Mouse (Mus musculus) right cerebral cortex, adult 18-20 months (tissue): ENCODE data around the gene Rnf182.

Experiments used
- DNase-seq: peaks from one replicate; pipeline ENCODE4 v3.0.0; 2022; ENCODE audit warnings: mixed read lengths

The Rnf182 gene

GRCm38 (mm10) chr13:43615577-43616254 is at the start of gene Rnf182:
Gene Rnf182, plus strand, starts transcription at chr13:43615710.
- DNase-seq: peak; percentile 84

GRCm38 (mm10) chr13:43566184-43566583 is 49.3 kb upstream of the Rnf182 start:
- no peak for DNase-seq

- DNase-seq: peak; percentile 50
Observed at GRCm38 (mm10) chr13:43567141-43567891, 48.2 kb upstream of the Rnf182 start.

- no peak for DNase-seq
Observed at GRCm38 (mm10) chr13:43573979-43574378, 41.5 kb upstream of the Rnf182 start.

- no peak for DNase-seq
Observed at GRCm38 (mm10) chr13:43575431-43575830, 40.1 kb upstream of the Rnf182 start.

- no peak for DNase-seq
Observed at GRCm38 (mm10) chr13:43577254-43577653, 38.3 kb upstream of the Rnf182 start.

GRCm38 (mm10) chr13:43577766-43578165 is 37.7 kb upstream of the Rnf182 start:
- no peak for DNase-seq

- peak; percentile 30 for DNase-seq
Observed at GRCm38 (mm10) chr13:43579740-43580139, 35.8 kb upstream of the Rnf182 start.

GRCm38 (mm10) chr13:43580661-43581060 is 34.8 kb upstream of the Rnf182 start:
- DNase-seq: no peak

GRCm38 (mm10) chr13:43582961-43583360 is 32.5 kb upstream of the Rnf182 start:
- DNase-seq: no peak

- peak; percentile 8 for DNase-seq
Observed at GRCm38 (mm10) chr13:43583504-43583903, 32.0 kb upstream of the Rnf182 start.

GRCm38 (mm10) chr13:43585335-43585734 is 30.2 kb upstream of the Rnf182 start:
- DNase-seq: no peak

GRCm38 (mm10) chr13:43586966-43587365 is 28.5 kb upstream of the Rnf182 start:
- no peak for DNase-seq

GRCm38 (mm10) chr13:43587844-43588840 is 27.4 kb upstream of the Rnf182 start:
- DNase-seq: peak; percentile 41

GRCm38 (mm10) chr13:43591828-43592680 is 23.5 kb upstream of the Rnf182 start:
- DNase-seq: peak; percentile 31

GRCm38 (mm10) chr13:43592681-43593068 is 22.8 kb upstream of the Rnf182 start:
- no peak for DNase-seq

- DNase-seq: peak; percentile 39
Observed at GRCm38 (mm10) chr13:43595896-43596295, 19.6 kb upstream of the Rnf182 start.

- no peak for DNase-seq
Observed at GRCm38 (mm10) chr13:43600967-43601366, 14.5 kb upstream of the Rnf182 start.

- no peak for DNase-seq
Observed at GRCm38 (mm10) chr13:43602440-43602839, 13.1 kb upstream of the Rnf182 start.

- no peak for DNase-seq
Observed at GRCm38 (mm10) chr13:43603042-43603441, 12.5 kb upstream of the Rnf182 start.

- DNase-seq: no peak
Observed at GRCm38 (mm10) chr13:43608854-43609253, 6.7 kb upstream of the Rnf182 start.

- no peak for DNase-seq
Observed at GRCm38 (mm10) chr13:43612040-43612439, 3.5 kb upstream of the Rnf182 start.
